Mouse (Mus musculus) kidney, embryonic 14.5 days (tissue): ENCODE data around the gene Naglu. TPM values are rescaled to one million over a fixed set of nuclear protein-coding genes. Genes with fewer than 3 reads are reported as not detected.

ENCODE experiments used
- ATAC-seq: fragments of 200-750 bp; cut with Nextera tagmentation; 2 replicates; pipeline ENCODE4 v1.8.0; 2017; ENCODE audit warnings: moderate number of reproducible peaks, mild to moderate bottlenecking, moderate TSS enrichment, moderate library complexity; ENCODE audit not compliant: low FRiP score, low TSS enrichment
- H3K27ac ChIP-seq: fragments of 300-500 bp; sonication (generic); 2 replicates; pipeline ENCODE4 v1.5.1; 2014; ENCODE audit warnings: low read depth, mild to moderate bottlenecking, low read length, moderate library complexity, mixed read lengths
- H3K27me3 ChIP-seq: fragments of 300-500 bp; sonication (generic); 2 replicates; pipeline ENCODE4 v1.6.1; 2014; ENCODE audit warnings: mild to moderate bottlenecking, low read length; ENCODE audit not compliant: control insufficient read depth, insufficient read depth
- H3K36me3 ChIP-seq: fragments of 300-500 bp; sonication (generic); 2 replicates; pipeline ENCODE4 v1.6.1; 2014; ENCODE audit warnings: low read length, mixed read lengths; ENCODE audit not compliant: control insufficient read depth, insufficient read depth
- H3K4me1 ChIP-seq: fragments of 300-500 bp; sonication (generic); 2 replicates; pipeline ENCODE4 v1.6.1; 2014; ENCODE audit warnings: low read length, mixed read lengths; ENCODE audit not compliant: control insufficient read depth, insufficient read depth
- H3K4me2 ChIP-seq: fragments of 300-500 bp; sonication (generic); replicated peaks from 2 replicates; pipeline ENCODE4 v1.6.1; 2014; ENCODE audit warnings: low read depth, mild to moderate bottlenecking, low read length
- H3K4me3 ChIP-seq: fragments of 300-500 bp; sonication (generic); 2 replicates; pipeline ENCODE4 v1.5.1; 2014; ENCODE audit warnings: mild to moderate bottlenecking, low read length
- H3K9ac ChIP-seq: fragments of 300-500 bp; sonication (generic); 2 replicates; pipeline ENCODE4 v1.6.1; 2014; ENCODE audit warnings: low read depth, mild to moderate bottlenecking, low read length, moderate library complexity
- H3K9me3 ChIP-seq: fragments of 300-500 bp; sonication (generic); 2 replicates; pipeline ENCODE4 v1.6.1; 2016; ENCODE audit warnings: low read length; ENCODE audit not compliant: control insufficient read depth
- WGBS: fragments of 180-500 bp; shearing (Covaris S2); extraction: QIAGEN DNeasy Blood & Tissue Kit; methylation state at CpG from one replicate; pipeline ENCODE4 v1.1.7; 2014; 5-methylcytosine and 5-hydroxymethylcytosine counted together
- polyA plus RNA-seq: library from polyadenylated mRNA; unstranded; fragments of >200 nt; fragmentation: Nextera tagmentation; extraction: Ambion mirVana; gene quantifications from 2 replicates; pipeline ENCODE4 v1.2.1, GENCODE M21; 2014

The Naglu gene
- polyA plus RNA-seq, 1 experiment from 2014 or later = 11.5 TPM

- Histone ChIP-seq H3K4me2 (peak overlapping the region; percentile 92; the same call in 1 of the 2 replicates), H3K27ac (no peak overlapping the region), H3K4me1 (0 out of 2 replicates have a peak, but pooled peaks cover 4% of the 10 kb centered on the region), H3K9me3 (no peaks in the 10 kb centered on the region), H3K36me3 (no peaks in the 10 kb centered on the region), H3K27me3 (0 out of 2 replicates have a peak, but pooled peaks cover 7% of the 10 kb centered on the region), H3K4me3 (no peak overlapping the region), H3K9ac (no peak overlapping the region)
- ATAC-seq = no peak
- 81% methylated on average over 6 of the region's 6 CpGs for WGBS
Observed at GRCm38 (mm10) chr11:101070987-101071386, 1.2 kb downstream of the Naglu start.

GRCm38 (mm10) chr11:101071810-101072428, 2.1 kb downstream of the Naglu start:
- Histone ChIP-seq H3K27me3 (0 out of 2 replicates have a peak, but pooled peaks cover 7% of the 10 kb centered on the region), H3K9me3 (no peaks in the 10 kb centered on the region), H3K4me3 (no peak overlapping the region), H3K36me3 (no peaks in the 10 kb centered on the region), H3K27ac (no peak overlapping the region), H3K4me1 (0 out of 2 replicates have a peak, but pooled peaks cover 4% of the 10 kb centered on the region), H3K9ac (no peak overlapping the region), H3K4me2 (no peak overlapping the region)
- 69% methylated on average over 14 of the region's 14 CpGs for WGBS
- no peak for ATAC-seq

GRCm38 (mm10) chr11:101078121-101078520, 8.3 kb downstream of the Naglu start, which contains the start of gene Hsd17b1:
Hsd17b1 (plus strand) TSS chr11:101078411.
- H3K4me1 ChIP-seq = peaks cover 8% of the 10 kb centered on the region
- H3K4me3 ChIP-seq = peak within 1 kb of the TSS; percentile 4; the same call in 1 of the 2 replicates
- ATAC-seq = no peak
- no peaks in the 10 kb centered on the region for H3K9me3 ChIP-seq
- no peak within 1 kb of the TSS for H3K27ac ChIP-seq
- 73% methylated on average over 9 of the region's 9 CpGs for WGBS
- no peak within 1 kb of the TSS for H3K4me2 ChIP-seq
- H3K9ac ChIP-seq = no peak within 1 kb of the TSS
- H3K36me3 ChIP-seq = no peaks in the 10 kb centered on the region
- peaks cover 43% of the 10 kb centered on the region for H3K27me3 ChIP-seq

- Histone ChIP-seq H3K27me3 (peaks cover 43% of the 10 kb centered on the region), H3K36me3 (no peaks in the 10 kb centered on the region), H3K9ac (no peak overlapping the region; the same call in 1 of the 2 replicates), H3K4me2 (peak overlapping the region; percentile 8), H3K9me3 (no peaks in the 10 kb centered on the region), H3K27ac (no peak overlapping the region), H3K4me1 (peaks cover 14% of the 10 kb centered on the region), H3K4me3 (peak overlapping the region; percentile 4)
- no peak for ATAC-seq
- 5% methylated on average over 25 of the region's 27 CpGs for WGBS
Observed at GRCm38 (mm10) chr11:101079746-101080145, 9.9 kb downstream of the Naglu start.

GRCm38 (mm10) chr11:101080421-101080820, 10.6 kb downstream of the Naglu start:
- Histone ChIP-seq H3K36me3 (0 out of 2 replicates have a peak, but pooled peaks cover 1% of the 10 kb centered on the region), H3K4me3 (no peak overlapping the region), H3K4me2 (no peak overlapping the region), H3K4me1 (peaks cover 14% of the 10 kb centered on the region), H3K27me3 (peaks cover 43% of the 10 kb centered on the region), H3K27ac (no peak overlapping the region), H3K9ac (no peak overlapping the region), H3K9me3 (no peaks in the 10 kb centered on the region)
- no peak for ATAC-seq
- 66% methylated on average over 5 of the region's 5 CpGs for WGBS

- Histone ChIP-seq H3K27ac (peak overlapping the region; percentile 14; the same call in 1 of the 2 replicates), H3K36me3 (0 out of 2 replicates have a peak, but pooled peaks cover 6% of the 10 kb centered on the region), H3K4me1 (peaks cover 14% of the 10 kb centered on the region), H3K4me2 (peak overlapping the region; percentile 97), H3K9ac (peak overlapping the region; percentile 51; the same call in 1 of the 2 replicates), H3K4me3 (peak overlapping the region; percentile 84), H3K27me3 (peaks cover 43% of the 10 kb centered on the region), H3K9me3 (no peaks in the 10 kb centered on the region)
- 6% methylated on average over 10 of the region's 10 CpGs for WGBS
- no peak for ATAC-seq
Observed at GRCm38 (mm10) chr11:101081659-101082058, 11.8 kb downstream of the Naglu start.

- peak; percentile 90 for ATAC-seq
- Histone ChIP-seq H3K27ac (peak within 1 kb of the TSS; percentile 90), H3K27me3 (peaks cover 40% of the 10 kb centered on the region), H3K9ac (peak within 1 kb of the TSS; percentile 94), H3K36me3 (0 out of 2 replicates have a peak, but pooled peaks cover 6% of the 10 kb centered on the region), H3K4me2 (peak within 1 kb of the TSS; percentile 97), H3K4me1 (peaks cover 14% of the 10 kb centered on the region), H3K4me3 (peak within 1 kb of the TSS; percentile 84), H3K9me3 (no peaks in the 10 kb centered on the region)
- under 1% methylated on average over 51 of the region's 51 CpGs for WGBS
Observed at GRCm38 (mm10) chr11:101082208-101083082, 12.6 kb downstream of the Naglu start, which contains the start of gene Coasy. Coasy (plus strand) TSS chr11:101082565.

GRCm38 (mm10) chr11:101083083-101083697, 13.4 kb downstream of the Naglu start:
- Histone ChIP-seq H3K36me3 (0 out of 2 replicates have a peak, but pooled peaks cover 6% of the 10 kb centered on the region), H3K9ac (peak overlapping the region; percentile 94), H3K9me3 (no peaks in the 10 kb centered on the region), H3K4me1 (peaks cover 21% of the 10 kb centered on the region), H3K27ac (peak overlapping the region; percentile 90; the same call in 1 of the 2 replicates), H3K4me3 (peak overlapping the region; percentile 84), H3K4me2 (peak overlapping the region; percentile 97), H3K27me3 (peaks cover 33% of the 10 kb centered on the region)
- ATAC-seq = no peak
- 32% methylated on average over 19 of the region's 19 CpGs for WGBS
